Mouse (Mus musculus): Measurements from ENCODE around the gene Rps29. TPM values are rescaled to one million over a fixed set of nuclear protein-coding genes. Genes with fewer than 3 reads are reported as not detected.

The Rps29 gene
- total and polyA plus RNA-seq, 3 experiments: 450 to 5,133 (median 1,410) TPM

DNA sequence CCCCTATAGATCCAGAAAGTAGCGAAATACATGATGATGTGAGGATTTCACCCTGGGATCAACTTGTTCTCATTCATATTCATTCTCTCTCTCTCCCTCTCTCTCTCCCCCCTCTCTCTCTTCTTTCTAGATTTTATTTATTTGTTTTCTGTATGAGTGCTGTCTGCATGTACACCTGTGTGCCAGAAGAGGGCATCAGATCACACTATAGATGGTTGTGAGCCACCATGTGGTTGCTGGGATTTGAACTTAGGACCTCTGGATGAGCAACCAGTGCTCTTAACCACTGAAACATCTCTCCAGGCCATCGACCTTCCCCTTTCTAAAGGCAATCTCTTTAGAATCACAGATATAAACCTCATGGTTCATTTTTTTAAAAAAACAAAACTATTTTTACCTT, 49.5 kb upstream of the Rps29 start:
- Histone ChIP-seq H3K4me3 (ENCODE audit: control insufficient read depth in 1 of 2, insufficient read depth in 1 of 2, low read depth in 2 of 2, low read length in 2 of 2) (no peak overlapping the region), H3K36me3 (ENCODE audit: control insufficient read depth in 1 of 2, insufficient read depth in 2 of 2, low read length in 2 of 2) (no peaks in the 10 kb centered on the region; a peak in 1 of 4 replicates), H3K27me3 (ENCODE audit: control insufficient read depth in 1 of 2, insufficient read depth in 2 of 2, low read length in 2 of 2) (no peaks in the 10 kb centered on the region), H3K9ac (ENCODE audit: control insufficient read depth, low read depth, low read length, poor library complexity, severe bottlenecking) (no peak overlapping the region), H3K4me1 (ENCODE audit: control insufficient read depth in 1 of 2, insufficient read depth in 2 of 2, low read length in 2 of 2) (no peaks in the 10 kb centered on the region), H3K9me3 (replicated peaks; ENCODE audit: insufficient read depth, low read length) (no peaks in the 10 kb centered on the region), H3K79me2 (ENCODE audit: control insufficient read depth, insufficient read depth, low read length, poor library complexity) (no peaks in the 10 kb centered on the region), H3K27ac (ENCODE audit: control insufficient read depth, low read depth, low read length) (no peak overlapping the region)
- no peak for TF ChIP-seq CHD2 (IDR thresholded peaks at IDR 0.05; ENCODE audit: low read length)
- peak; percentile 45 for TF ChIP-seq SMC3 (IDR thresholded peaks at IDR 0.05; ENCODE audit: low read depth, low read length)
- no peak for TF ChIP-seq MEF2A (IDR thresholded peaks at IDR 0.05; ENCODE audit: extremely low read depth, insufficient replicate concordance, low read depth, low read length, poor library complexity, severe bottlenecking)
- no peak for TF ChIP-seq JUND (IDR thresholded peaks at IDR 0.05; ENCODE audit: low read depth, low read length)
- peak; percentile 19 to 59 (median 40); a peak in 5 of 6 replicates for TF ChIP-seq CTCF (IDR thresholded peaks at IDR 0.05 in 2 of 3, conservative IDR thresholded peaks at IDR 0.05 in 1 of 3; ENCODE audit: control insufficient read depth in 1 of 3, insufficient read depth in 1 of 3, low read depth in 2 of 3, low read length in 3 of 3, poor library complexity in 1 of 3, severe bottlenecking in 1 of 3)
- no peak for TF ChIP-seq MAFK (IDR thresholded peaks at IDR 0.05; ENCODE audit: borderline replicate concordance, low read depth, low read length)
- no peak for TF ChIP-seq EP300 (IDR thresholded peaks at IDR 0.05; ENCODE audit: low read depth in 1 of 2, low read length in 2 of 2)
- TF ChIP-seq MXI1 (IDR thresholded peaks at IDR 0.05; ENCODE audit: low read depth, low read length): no peak
- TF ChIP-seq BHLHE40 (IDR thresholded peaks at IDR 0.05; ENCODE audit: borderline replicate concordance, low read depth, low read length): no peak
- no peak for TF ChIP-seq CHD1 (IDR thresholded peaks at IDR 0.05; ENCODE audit: low read depth, low read length)
- no peak for TF ChIP-seq MAX (IDR thresholded peaks at IDR 0.05; ENCODE audit: low read length)
- TF ChIP-seq RAD21 (IDR thresholded peaks at IDR 0.05; ENCODE audit: low read depth, low read length): peak; percentile 35
- TF ChIP-seq NRF1 (IDR thresholded peaks at IDR 0.05; ENCODE audit: insufficient read depth, low read depth, low read length, poor library complexity, severe bottlenecking): no peak
- TF ChIP-seq ZNF384 (IDR thresholded peaks at IDR 0.05; ENCODE audit: low read depth, low read length): no peak
- DNase-seq (ENCODE audit: low read depth, low spot score): peak; percentile 54

DNA sequence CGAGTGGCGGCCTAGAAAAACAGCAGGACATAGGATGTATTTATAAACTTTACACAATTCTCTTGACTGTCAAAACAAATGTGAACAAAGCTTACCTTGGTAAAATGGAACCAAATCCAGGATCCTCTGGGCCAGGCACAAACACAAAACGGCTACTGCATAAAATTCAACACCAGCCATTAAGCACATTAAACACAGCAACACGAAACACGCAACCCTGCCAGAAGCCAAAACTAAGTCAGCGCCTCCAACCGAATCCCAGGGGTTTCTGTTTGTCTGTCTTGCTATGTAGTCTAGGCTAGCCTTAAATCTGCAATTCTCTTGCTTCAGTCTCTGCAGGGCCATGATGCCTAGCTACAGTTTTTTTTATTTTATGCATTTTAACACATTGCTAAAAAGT, 48.9 kb upstream of the Rps29 start:
- no peak overlapping the region for H3K27ac ChIP-seq (ENCODE audit: control insufficient read depth, low read depth, low read length)

More for the DNA sequence above, 48.9 kb upstream of the Rps29 start:
- Histone ChIP-seq H3K9me3 (replicated peaks; ENCODE audit: insufficient read depth, low read length) (no peaks in the 10 kb centered on the region), H3K27me3 (ENCODE audit: control insufficient read depth in 1 of 2, insufficient read depth in 2 of 2, low read length in 2 of 2) (no peaks in the 10 kb centered on the region), H3K9ac (ENCODE audit: control insufficient read depth, low read depth, low read length, poor library complexity, severe bottlenecking) (no peak overlapping the region), H3K4me1 (ENCODE audit: control insufficient read depth in 1 of 2, insufficient read depth in 2 of 2, low read length in 2 of 2) (no peaks in the 10 kb centered on the region), H3K36me3 (ENCODE audit: control insufficient read depth in 1 of 2, insufficient read depth in 2 of 2, low read length in 2 of 2) (no peaks in the 10 kb centered on the region; a peak in 1 of 4 replicates), H3K4me3 (ENCODE audit: control insufficient read depth in 1 of 2, insufficient read depth in 1 of 2, low read depth in 2 of 2, low read length in 2 of 2) (no peak overlapping the region), H3K79me2 (ENCODE audit: control insufficient read depth, insufficient read depth, low read length, poor library complexity) (no peaks in the 10 kb centered on the region)
- DNase-seq (ENCODE audit: low read depth, low spot score): no peak
- no peak for TF ChIP-seq MXI1 (IDR thresholded peaks at IDR 0.05; ENCODE audit: low read depth, low read length)
- TF ChIP-seq TAL1 (IDR thresholded peaks at IDR 0.05; ENCODE audit: low read length): no peak
- no peak for TF ChIP-seq CTCF (IDR thresholded peaks at IDR 0.05 in 2 of 3, conservative IDR thresholded peaks at IDR 0.05 in 1 of 3; ENCODE audit: control insufficient read depth in 1 of 3, insufficient read depth in 1 of 3, low read depth in 2 of 3, low read length in 3 of 3, poor library complexity in 1 of 3, severe bottlenecking in 1 of 3)
- TF ChIP-seq JUND (IDR thresholded peaks at IDR 0.05; ENCODE audit: low read depth, low read length): no peak
- no peak for TF ChIP-seq ELF1 (IDR thresholded peaks at IDR 0.05; ENCODE audit: low read depth, low read length)
- no peak for TF ChIP-seq EP300 (IDR thresholded peaks at IDR 0.05; ENCODE audit: low read depth in 1 of 2, low read length in 2 of 2)
- no peak for TF ChIP-seq CHD1 (IDR thresholded peaks at IDR 0.05; ENCODE audit: low read depth, low read length)
- no peak for TF ChIP-seq BHLHE40 (IDR thresholded peaks at IDR 0.05; ENCODE audit: borderline replicate concordance, low read depth, low read length)
- TF ChIP-seq MYB (IDR thresholded peaks at IDR 0.05; ENCODE audit: low read depth, low read length): no peak
- TF ChIP-seq E2F4 (IDR thresholded peaks at IDR 0.05; ENCODE audit: borderline replicate concordance, low read depth, low read length): no peak
- no peak for TF ChIP-seq CHD2 (IDR thresholded peaks at IDR 0.05; ENCODE audit: low read length)
- TF ChIP-seq GABPA (IDR thresholded peaks at IDR 0.05; ENCODE audit: low read depth, low read length): no peak
- TF ChIP-seq MYC (IDR thresholded peaks at IDR 0.05; ENCODE audit: low read depth, low read length): no peak
- no peak for TF ChIP-seq MAZ (IDR thresholded peaks at IDR 0.05; ENCODE audit: low read depth, low read length)
- no peak for TF ChIP-seq ZKSCAN1 (IDR thresholded peaks at IDR 0.05; ENCODE audit: low read depth, low read length)

Measured in MEL (cell line).